Mouse (Mus musculus) MEL (cell line): Measurements from ENCODE around the gene Ndrg2. TPM values are rescaled to one million over a fixed set of nuclear protein-coding genes. Genes with fewer than 3 reads are reported as not detected.

Experiments
- DNase-seq: peaks from one replicate; pipeline ENCODE4 v3.0.0; 2011; ENCODE audit warnings: low read depth, low spot score
- H3K27ac ChIP-seq: 2 replicates; pipeline ENCODE4 v1.5.1; 2012; ENCODE audit warnings: low read depth, mild to moderate bottlenecking, control low read depth, low read length, moderate library complexity; ENCODE audit not compliant: control insufficient read depth
- H3K27me3 ChIP-seq, 2 experiments: fragments of 150-350 bp in 1 of 2; sonication (generic) in 1 of 2; 2 replicates each; pipeline ENCODE4 v1.6.1; 2012; ENCODE audit warnings: low read length in 2 of 2, mild to moderate bottlenecking in 2 of 2, improper control_type of control experiment in 1 of 2, moderate library complexity in 1 of 2; ENCODE audit not compliant: insufficient read depth in 2 of 2, control insufficient read depth in 1 of 2
- H3K36me3 ChIP-seq, 2 experiments: 2 replicates each; pipeline ENCODE4 v1.6.1; 2012 to 2014; ENCODE audit warnings: low read length in 2 of 2, improper control_type of control experiment in 1 of 2, inconsistent platforms in 1 of 2, mild to moderate bottlenecking in 1 of 2; ENCODE audit not compliant: insufficient read depth in 2 of 2, control insufficient read depth in 1 of 2
- H3K4me1 ChIP-seq, 2 experiments: fragments of 150-350 bp in 1 of 2; sonication (generic) in 1 of 2; 2 replicates each; pipeline ENCODE4 v1.6.1; 2012; ENCODE audit warnings: low read length in 2 of 2, improper control_type of control experiment in 1 of 2, mild to moderate bottlenecking in 1 of 2; ENCODE audit not compliant: insufficient read depth in 2 of 2, control insufficient read depth in 1 of 2
- H3K4me3 ChIP-seq, 2 experiments: fragments of 150-350 bp in 1 of 2; sonication (generic) in 1 of 2; 2 replicates each; pipeline ENCODE4 v1.5.1; 2012; ENCODE audit warnings: low read depth in 2 of 2, low read length in 2 of 2, mild to moderate bottlenecking in 2 of 2, moderate library complexity in 2 of 2, control low read depth in 1 of 2, improper control_type of control experiment in 1 of 2; ENCODE audit not compliant: control insufficient read depth in 1 of 2, insufficient read depth in 1 of 2
- H3K79me2 ChIP-seq: 2 replicates; pipeline ENCODE4 v1.6.1; 2012; ENCODE audit warnings: mild to moderate bottlenecking, low read length, moderate library complexity; ENCODE audit not compliant: control insufficient read depth, poor library complexity, insufficient read depth
- H3K9ac ChIP-seq: 2 replicates; pipeline ENCODE4 v1.6.1; 2012; ENCODE audit warnings: low read depth, mild to moderate bottlenecking, control low read depth, low read length, moderate library complexity; ENCODE audit not compliant: control insufficient read depth, poor library complexity, severe bottlenecking
- H3K9me3 ChIP-seq: fragments of 150-350 bp; sonication (generic); replicated peaks from 2 replicates; pipeline ENCODE4 v1.6.1; 2012; ENCODE audit warnings: mild to moderate bottlenecking, low read length, improper control_type of control experiment, moderate library complexity; ENCODE audit not compliant: insufficient read depth
- CHD1 ChIP-seq: IDR thresholded peaks from 2 replicates; pipeline ENCODE4 v1.6.1; 2012; ENCODE audit warnings: low read depth, mild to moderate bottlenecking, inconsistent platforms, low read length, improper control_type of control experiment
- CHD2 ChIP-seq: IDR thresholded peaks from 2 replicates; pipeline ENCODE4 v1.6.1; 2011; ENCODE audit warnings: low read length, improper control_type of control experiment
- E2F4 ChIP-seq: IDR thresholded peaks from 2 replicates; pipeline ENCODE4 v1.6.1; 2011; ENCODE audit warnings: low read depth, low read length, improper control_type of control experiment, borderline replicate concordance
- ELF1 ChIP-seq: IDR thresholded peaks from 2 replicates; pipeline ENCODE4 v1.6.1; 2014; ENCODE audit warnings: low read depth, mild to moderate bottlenecking, inconsistent platforms, low read length, improper control_type of control experiment, moderate library complexity
- EP300 ChIP-seq, 2 experiments: IDR thresholded peaks; 2 replicates each; pipeline ENCODE4 v1.6.1; 2011; ENCODE audit warnings: improper control_type of control experiment in 2 of 2, low read length in 2 of 2, low read depth in 1 of 2, mild to moderate bottlenecking in 1 of 2
- GABPA ChIP-seq: IDR thresholded peaks from 2 replicates; pipeline ENCODE4 v1.6.1; 2012; ENCODE audit warnings: low read depth, mild to moderate bottlenecking, inconsistent platforms, low read length, improper control_type of control experiment, moderate library complexity
- GATA1 ChIP-seq: IDR thresholded peaks from 2 replicates; pipeline ENCODE4 v1.6.1; 2011; ENCODE audit warnings: low read depth, low read length, improper control_type of control experiment
- KAT2A ChIP-seq: conservative IDR thresholded peaks from 2 replicates; pipeline ENCODE4 v1.6.1; 2012; ENCODE audit warnings: low read depth, low read length, improper control_type of control experiment, inconsistent platforms
- MAFK ChIP-seq: IDR thresholded peaks from 2 replicates; pipeline ENCODE4 v1.6.1; 2011; ENCODE audit warnings: low read depth, mild to moderate bottlenecking, low read length, improper control_type of control experiment, borderline replicate concordance
- MAX ChIP-seq: IDR thresholded peaks from 2 replicates; pipeline ENCODE4 v1.6.1; 2011; ENCODE audit warnings: low read length, improper control_type of control experiment
- NELFE ChIP-seq: IDR thresholded peaks from 2 replicates; pipeline ENCODE4 v1.6.1; 2011; ENCODE audit warnings: low read depth, low read length, improper control_type of control experiment
- POLR2A ChIP-seq, 2 experiments: IDR thresholded peaks; 2 replicates each; pipeline ENCODE4 v1.6.1; 2011 to 2012; ENCODE audit warnings: low read length in 2 of 2, mild to moderate bottlenecking in 2 of 2, control low read depth in 1 of 2, improper control_type of control experiment in 1 of 2, low read depth in 1 of 2, moderate library complexity in 1 of 2; ENCODE audit not compliant: control insufficient read depth in 1 of 2, insufficient read depth in 1 of 2, poor library complexity in 1 of 2
- POLR2AphosphoS2 ChIP-seq: IDR thresholded peaks from 2 replicates; pipeline ENCODE4 v1.6.1; 2011; ENCODE audit warnings: low read length, improper control_type of control experiment
- RCOR1 ChIP-seq: IDR thresholded peaks from 2 replicates; pipeline ENCODE4 v1.6.1; 2012; ENCODE audit warnings: low read depth, mild to moderate bottlenecking, inconsistent platforms, low read length, improper control_type of control experiment
- SIN3A ChIP-seq: IDR thresholded peaks from 2 replicates; pipeline ENCODE4 v1.6.1; 2012; ENCODE audit warnings: low read length, improper control_type of control experiment, inconsistent platforms
- SMC3 ChIP-seq: IDR thresholded peaks from 2 replicates; pipeline ENCODE4 v1.6.1; 2011; ENCODE audit warnings: low read depth, low read length, improper control_type of control experiment
- TAL1 ChIP-seq: IDR thresholded peaks from 2 replicates; pipeline ENCODE4 v1.6.1; 2012; ENCODE audit warnings: mild to moderate bottlenecking, inconsistent platforms, low read length, moderate library complexity, mixed read lengths
- TCF12 ChIP-seq: IDR thresholded peaks from 2 replicates; pipeline ENCODE4 v1.6.1; 2014; ENCODE audit warnings: low read depth, mild to moderate bottlenecking, inconsistent platforms, low read length, improper control_type of control experiment, moderate library complexity
- USF1 ChIP-seq: IDR thresholded peaks from 2 replicates; pipeline ENCODE4 v1.6.1; 2014; ENCODE audit warnings: low read depth, mild to moderate bottlenecking, inconsistent platforms, low read length, improper control_type of control experiment, moderate library complexity
- ZC3H11A ChIP-seq: IDR thresholded peaks from 2 replicates; pipeline ENCODE4 v1.6.1; 2012; ENCODE audit warnings: low read depth, mild to moderate bottlenecking, inconsistent platforms, low read length, improper control_type of control experiment
- ZKSCAN1 ChIP-seq: IDR thresholded peaks from 2 replicates; pipeline ENCODE4 v1.6.1; 2012; ENCODE audit warnings: low read depth, mild to moderate bottlenecking, inconsistent platforms, low read length, improper control_type of control experiment, moderate library complexity
- ZMIZ1 ChIP-seq: IDR thresholded peaks from 2 replicates; pipeline ENCODE4 v1.6.1; 2012; ENCODE audit warnings: low read depth, mild to moderate bottlenecking, inconsistent platforms, low read length, improper control_type of control experiment, moderate library complexity
- ZNF384 ChIP-seq: IDR thresholded peaks from 2 replicates; pipeline ENCODE4 v1.6.1; 2012; ENCODE audit warnings: low read depth, mild to moderate bottlenecking, inconsistent platforms, low read length, improper control_type of control experiment
- polyA plus RNA-seq, 2 experiments: library from polyadenylated mRNA; stranded (reverse) in 1 of 2; unstranded in 1 of 2; fragments of >175 nt in 1 of 2; fragments of >200 nt in 1 of 2; gene quantifications; 2 replicates each; pipeline versions ENCODE4 v1.2.1 to v1.2.4; 2012; ENCODE audit warnings: low replicate concordance in 2 of 2, low read depth in 1 of 2; ENCODE audit not compliant: insufficient read length in 2 of 2, insufficient read depth in 1 of 2, missing spikeins in 1 of 2
- total RNA-seq: library from RNA; depleted of rRNA; stranded (reverse); fragments of 300-350 nt; gene quantifications from 2 replicates; pipeline ENCODE4 v1.2.3, GENCODE M21; 2012

Gene Ndrg2
- total and polyA plus RNA-seq, 3 experiments = 11.2 to 48.6 TPM; not detected in 1

- TF ChIP-seq CHD1 (no peak), SIN3A (peak; percentile 62), SMC3 (peak; percentile 53), MAX (no peak), GABPA (no peak), POLR2AphosphoS2 (no peak), EP300 (IDR thresholded peaks at IDR 0.05; ENCODE audit: low read depth in 1 of 2, low read length in 2 of 2) (no peak), USF1 (0 out of 2 replicates have a peak, but pooled peaks have one; percentile 53), ZNF384 (peak; percentile 94), RCOR1 (peak; percentile 54; the same call in 1 of the 2 replicates), KAT2A (no peak)
Measured at GRCm38 (mm10) chr14:51883527-51884030, 30.4 kb downstream of the Ndrg2 start (continued).

- Histone ChIP-seq H3K27me3 (no peaks in the 10 kb centered on the region; a peak in 1 of 4 replicates), H3K27ac (no peak overlapping the region), H3K4me3 (no peak overlapping the region), H3K9ac (no peak overlapping the region), H3K79me2 (no peaks in the 10 kb centered on the region), H3K9me3 (no peaks in the 10 kb centered on the region)
- DNase-seq = no peak
- TF ChIP-seq TAL1 = no peak
- no peak for TF ChIP-seq NELFE
- TF ChIP-seq CHD2 = no peak
- TF ChIP-seq MAFK = no peak
- no peak for TF ChIP-seq ZMIZ1
- TF ChIP-seq GATA1 = no peak
- no peak for TF ChIP-seq KAT2A
- TF ChIP-seq E2F4 = no peak
- no peak for TF ChIP-seq EP300 (IDR thresholded peaks at IDR 0.05; ENCODE audit: low read depth in 1 of 2, low read length in 2 of 2)
- no peak for TF ChIP-seq ZKSCAN1
- TF ChIP-seq SMC3 = no peak
- no peak for TF ChIP-seq RCOR1
- no peak for TF ChIP-seq POLR2A (IDR thresholded peaks at IDR 0.05; ENCODE audit: control insufficient read depth in 1 of 2, insufficient read depth in 1 of 2, low read depth in 1 of 2, low read length in 2 of 2, poor library complexity in 1 of 2)
- TF ChIP-seq ZC3H11A = no peak
- TF ChIP-seq ELF1 = no peak
- TF ChIP-seq TCF12 = no peak
- TF ChIP-seq, all 39 proteins: peak for 0
- Histone ChIP-seq H3K36me3 (no peaks in the 10 kb centered on the region), H3K4me1 (no peaks in the 10 kb centered on the region)
Measured at GRCm38 (mm10) chr14:51877517-51877916, 36.4 kb downstream of the Ndrg2 start.
